Mouse (Mus musculus) forebrain, embryonic 16.5 days (tissue): ENCODE measurements around the gene Strn. TPM values are rescaled to one million over a fixed set of nuclear protein-coding genes. Genes with fewer than 3 reads are reported as not detected.

Experiments used
- ATAC-seq: fragments of 200-750 bp; cut with Nextera tagmentation; 2 replicates; pipeline ENCODE4 v1.8.0; 2017; ENCODE audit warnings: mild to moderate bottlenecking, moderate library complexity
- H3K27ac ChIP-seq: fragments of 300-500 bp; sonication (generic); 2 replicates; pipeline ENCODE4 v1.5.1; 2014; ENCODE audit warnings: low read length, control low read depth
- H3K27me3 ChIP-seq: fragments of 300-500 bp; sonication (generic); replicated peaks from 2 replicates; pipeline ENCODE4 v1.6.1; 2014; ENCODE audit warnings: low read length; ENCODE audit not compliant: control insufficient read depth, insufficient read depth
- H3K36me3 ChIP-seq: fragments of 300-500 bp; sonication (generic); 2 replicates; pipeline ENCODE4 v1.6.1; 2014; ENCODE audit not compliant: control insufficient read depth, insufficient read depth
- H3K4me1 ChIP-seq: fragments of 300-500 bp; sonication (generic); replicated peaks from 2 replicates; pipeline ENCODE4 v1.6.1; 2014; ENCODE audit warnings: low read length; ENCODE audit not compliant: control insufficient read depth, insufficient read depth
- H3K4me2 ChIP-seq: fragments of 300-500 bp; sonication (generic); 2 replicates; pipeline ENCODE4 v1.6.1; 2014; ENCODE audit warnings: mild to moderate bottlenecking, low read length, control low read depth
- H3K4me3 ChIP-seq: fragments of 300-500 bp; sonication (generic); replicated peaks from 2 replicates; pipeline ENCODE4 v1.5.1; 2014; ENCODE audit warnings: mild to moderate bottlenecking, low read length, control low read depth
- H3K9ac ChIP-seq: fragments of 300-500 bp; sonication (generic); replicated peaks from 2 replicates; pipeline ENCODE4 v1.6.1; 2014; ENCODE audit warnings: low read depth, low read length, control low read depth
- H3K9me3 ChIP-seq: fragments of 300-500 bp; sonication (generic); 2 replicates; pipeline ENCODE4 v1.6.1; 2016; ENCODE audit warnings: low read length; ENCODE audit not compliant: control insufficient read depth
- whole genome bisulfite sequencing: fragments of 180-500 bp; shearing (Covaris S2); extraction: QIAGEN DNeasy Blood & Tissue Kit; methylation state at CpG from one replicate; pipeline ENCODE4 v1.1.7; 2014; 5-methylcytosine and 5-hydroxymethylcytosine counted together
- polyA plus RNA-seq: library from polyadenylated mRNA; unstranded; fragments of >200 nt; fragmentation: Nextera tagmentation; extraction: Ambion mirVana; gene quantifications from 2 replicates; pipeline ENCODE4 v1.2.1, GENCODE M21; 2015

Strn gene
- polyA plus RNA-seq, 1 experiment from 2014 or later: 6.1 TPM

GRCm38 (mm10) chr17:78602316-78602715, 134.7 kb downstream of the Strn start:
- 0 out of 2 replicates have a peak, but pooled peaks cover 2% of the 10 kb centered on the region for H3K4me1 ChIP-seq
- no peak overlapping the region for H3K4me2 ChIP-seq
- no peaks in the 10 kb centered on the region for H3K27me3 ChIP-seq
- 89% methylated on average over 14 of the region's 14 CpGs for WGBS
- no peak overlapping the region for H3K4me3 ChIP-seq
- no peak overlapping the region for H3K9ac ChIP-seq
- no peak for ATAC-seq
- H3K9me3 ChIP-seq: no peaks in the 10 kb centered on the region
- H3K27ac ChIP-seq: no peak overlapping the region
- no peaks in the 10 kb centered on the region for H3K36me3 ChIP-seq

GRCm38 (mm10) chr17:78601601-78602000, 135.4 kb downstream of the Strn start:
- 0 out of 2 replicates have a peak, but pooled peaks cover 2% of the 10 kb centered on the region for H3K4me1 ChIP-seq
- 73% methylated on average over 12 of the region's 12 CpGs for WGBS
- no peak overlapping the region for H3K9ac ChIP-seq
- no peaks in the 10 kb centered on the region for H3K9me3 ChIP-seq
- no peak overlapping the region for H3K4me3 ChIP-seq
- no peaks in the 10 kb centered on the region for H3K27me3 ChIP-seq
- H3K36me3 ChIP-seq: no peaks in the 10 kb centered on the region
- H3K27ac ChIP-seq: no peak overlapping the region
- no peak for ATAC-seq
- H3K4me2 ChIP-seq: no peak overlapping the region

- H3K27me3 ChIP-seq: no peaks in the 10 kb centered on the region
- no peaks in the 10 kb centered on the region for H3K36me3 ChIP-seq
- no peaks in the 10 kb centered on the region for H3K9me3 ChIP-seq
- no peak overlapping the region for H3K27ac ChIP-seq
- 0 out of 2 replicates have a peak, but pooled peaks cover 2% of the 10 kb centered on the region for H3K4me1 ChIP-seq
- no peak overlapping the region for H3K4me3 ChIP-seq
- H3K9ac ChIP-seq: no peak overlapping the region
- H3K4me2 ChIP-seq: no peak overlapping the region
- no peak for ATAC-seq
- 78% methylated on average over 6 of the region's 6 CpGs for WGBS
Observed at GRCm38 (mm10) chr17:78601042-78601441, 136.0 kb downstream of the Strn start.

Other genes starting within 250 kb of the Strn start
- 14.4 and 15.6 TPM in 2 replicates for gene Vit, start 229.1 kb downstream of the Strn start, polyA plus RNA-seq
- gene Heatr5b, start 98.2 kb upstream of the Strn start, polyA plus RNA-seq: 24.8 and 27.5 TPM in 2 replicates
- gene Gpatch11, start 98.4 kb upstream of the Strn start, polyA plus RNA-seq: 49.5 and 53.5 TPM in 2 replicates
- 2.2 and 3.1 TPM in 2 replicates for gene Eif2ak2, start 145.4 kb upstream of the Strn start, polyA plus RNA-seq
- not detected in 2 replicates for gene Sult6b1, start 169.8 kb upstream of the Strn start, polyA plus RNA-seq
- 100 and 108 TPM in 2 replicates for gene Cebpzos, start 179.3 kb upstream of the Strn start, polyA plus RNA-seq
- gene Cebpz, start 199.9 kb upstream of the Strn start, polyA plus RNA-seq: 50.5 and 58.2 TPM in 2 replicates
- gene Ndufaf7, start 199.9 kb upstream of the Strn start, polyA plus RNA-seq: 67.7 and 68.9 TPM in 2 replicates